Mouse (Mus musculus) embryonic facial prominence, embryonic 14.5 days (tissue): Measurements from ENCODE around the gene Hdac5. TPM values are rescaled to one million over a fixed set of nuclear protein-coding genes. Genes with fewer than 3 reads are reported as not detected.

Source experiments
- ATAC-seq: fragments of 200-750 bp; cut with Nextera tagmentation; 2 replicates; pipeline ENCODE4 v1.8.0; 2017; ENCODE audit warnings: low read depth, moderate number of reproducible peaks, moderate TSS enrichment
- DNase-seq: peaks from one replicate; pipeline ENCODE4 v3.0.0-alpha.2; 2015; ENCODE audit warnings: low spot score
- H3K27ac ChIP-seq: fragments of 300-500 bp; sonication (generic); replicated peaks from 2 replicates; pipeline ENCODE4 v1.5.1; 2014; ENCODE audit warnings: low read depth, mild to moderate bottlenecking, low read length, moderate library complexity
- H3K27me3 ChIP-seq: fragments of 300-500 bp; sonication (generic); replicated peaks from 2 replicates; pipeline ENCODE4 v1.6.1; 2014; ENCODE audit warnings: low read length; ENCODE audit not compliant: control insufficient read depth, insufficient read depth
- H3K36me3 ChIP-seq: fragments of 300-500 bp; sonication (generic); 2 replicates; pipeline ENCODE4 v1.6.1; 2014; ENCODE audit warnings: low read length, mixed read lengths; ENCODE audit not compliant: control insufficient read depth, insufficient read depth
- H3K4me1 ChIP-seq: fragments of 300-500 bp; sonication (generic); 2 replicates; pipeline ENCODE4 v1.6.1; 2014; ENCODE audit warnings: antibody characterized with exemption, low read length; ENCODE audit not compliant: control insufficient read depth, insufficient read depth
- H3K4me2 ChIP-seq: fragments of 300-500 bp; sonication (generic); 2 replicates; pipeline ENCODE4 v1.6.1; 2014; ENCODE audit warnings: low read depth, mild to moderate bottlenecking, low read length, moderate library complexity, mixed read lengths
- H3K4me3 ChIP-seq: fragments of 300-500 bp; sonication (generic); 2 replicates; pipeline ENCODE4 v1.5.1; 2014; ENCODE audit warnings: low read depth, mild to moderate bottlenecking, low read length
- H3K9ac ChIP-seq: fragments of 300-500 bp; sonication (generic); 2 replicates; pipeline ENCODE4 v1.6.1; 2014; ENCODE audit warnings: low read depth, mild to moderate bottlenecking, low read length, moderate library complexity, mixed read lengths
- H3K9me3 ChIP-seq: fragments of 300-500 bp; sonication (generic); 2 replicates; pipeline ENCODE4 v1.6.1; 2016; ENCODE audit warnings: low read length; ENCODE audit not compliant: control insufficient read depth
- WGBS: fragments of 180-500 bp; shearing (Covaris S2); extraction: QIAGEN DNeasy Blood & Tissue Kit; methylation state at CpG from one replicate; pipeline ENCODE4 v1.1.7; 2014; 5-methylcytosine and 5-hydroxymethylcytosine counted together
- polyA plus RNA-seq: library from polyadenylated mRNA; unstranded; fragments of >200 nt; fragmentation: Nextera tagmentation; extraction: Ambion mirVana; gene quantifications from 2 replicates; pipeline ENCODE4 v1.2.1, GENCODE M21; 2014

Gene Hdac5
- polyA plus RNA-seq, 1 experiment from 2014 or later: 47.2 TPM

DNA sequence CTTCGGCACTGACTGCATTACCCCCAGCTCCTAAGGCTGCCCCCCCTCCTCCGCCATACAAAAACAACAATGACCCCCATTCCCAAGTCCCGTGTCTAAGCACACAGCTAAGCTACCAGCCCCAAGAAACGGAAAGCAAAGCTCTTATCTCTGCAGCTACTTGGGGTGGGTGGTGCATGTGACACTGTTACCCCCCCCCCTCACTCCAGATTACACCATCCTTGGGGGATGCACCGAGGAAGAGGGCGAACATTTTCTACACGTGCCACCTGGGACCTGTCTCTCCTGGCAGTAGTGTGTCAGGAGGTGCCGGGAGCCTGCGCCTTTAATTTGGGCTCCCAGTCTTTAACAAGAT is 1.8 kb downstream of the Hdac5 start:
- ATAC-seq (no peak), DNase-seq (no peak)
- Histone ChIP-seq H3K36me3 (peaks cover 4% of the 10 kb centered on the region; the same call in 1 of the 2 replicates), H3K9me3 (no peaks in the 10 kb centered on the region), H3K27ac (no peak overlapping the region), H3K27me3 (no peaks in the 10 kb centered on the region), H3K4me3 (peak overlapping the region; percentile 92), H3K4me2 (peak overlapping the region; percentile 84), H3K9ac (peak overlapping the region; percentile 90), H3K4me1 (peaks cover 42% of the 10 kb centered on the region)
- WGBS: 23% methylated on average over 9 of the region's 9 CpGs

DNA sequence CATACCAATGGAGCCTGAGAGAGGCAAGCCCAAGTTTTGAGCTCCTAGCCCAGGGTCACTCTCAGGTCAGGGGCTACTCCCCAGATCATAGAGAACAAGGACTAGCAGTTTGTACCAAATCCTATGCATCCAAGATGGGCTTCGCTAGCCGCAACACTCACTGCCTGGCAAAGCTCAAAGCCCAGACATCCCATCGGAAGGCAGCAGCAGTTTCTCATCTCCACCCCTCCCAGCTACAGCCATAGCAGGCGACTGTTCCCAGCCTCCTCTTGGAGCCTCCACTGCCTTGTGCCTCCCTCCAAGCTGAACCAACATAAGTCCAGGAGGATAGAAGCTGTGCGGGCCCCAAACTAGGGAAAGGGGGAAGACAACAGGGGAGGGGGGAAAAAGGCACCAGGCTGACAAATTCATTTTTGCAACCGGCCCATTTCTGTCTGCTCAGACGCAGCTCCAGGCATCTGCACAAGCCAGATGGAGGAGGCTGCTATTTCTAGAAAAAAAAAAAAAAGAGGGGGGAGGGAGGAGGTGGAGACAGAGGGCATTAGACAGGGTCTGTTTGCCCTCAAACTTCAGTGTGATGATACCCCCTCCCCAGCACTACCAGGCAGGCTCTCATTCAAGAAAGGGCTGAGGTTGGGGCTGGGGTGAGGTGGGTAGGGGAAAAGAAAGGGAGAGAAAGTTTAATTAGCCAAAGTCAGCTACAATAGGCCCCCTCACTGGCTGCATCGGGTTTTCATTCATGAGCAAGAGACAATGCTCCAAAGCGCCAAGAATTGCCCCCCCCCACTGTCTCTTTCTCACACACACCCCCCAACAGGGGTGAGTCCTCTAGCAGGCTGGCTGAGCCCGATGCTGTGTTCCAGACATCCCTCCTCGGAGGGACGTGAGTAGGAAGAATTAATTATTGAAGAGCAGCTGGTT is 2.4 kb downstream of the Hdac5 start:
- H3K9ac ChIP-seq: peak overlapping the region; percentile 90
- peak overlapping the region; percentile 84 for H3K4me2 ChIP-seq
- DNase-seq (peak; percentile 59), ATAC-seq (no peak)
- H3K4me1 ChIP-seq: peaks cover 42% of the 10 kb centered on the region
- no peaks in the 10 kb centered on the region for H3K27me3 ChIP-seq
- 22% methylated on average over 12 of the region's 12 CpGs for WGBS
- H3K27ac ChIP-seq: no peak overlapping the region; the same call in 1 of the 2 replicates
- H3K36me3 ChIP-seq: peaks cover 4% of the 10 kb centered on the region; the same call in 1 of the 2 replicates
- no peaks in the 10 kb centered on the region for H3K9me3 ChIP-seq
- peak overlapping the region; percentile 92 for H3K4me3 ChIP-seq

DNA sequence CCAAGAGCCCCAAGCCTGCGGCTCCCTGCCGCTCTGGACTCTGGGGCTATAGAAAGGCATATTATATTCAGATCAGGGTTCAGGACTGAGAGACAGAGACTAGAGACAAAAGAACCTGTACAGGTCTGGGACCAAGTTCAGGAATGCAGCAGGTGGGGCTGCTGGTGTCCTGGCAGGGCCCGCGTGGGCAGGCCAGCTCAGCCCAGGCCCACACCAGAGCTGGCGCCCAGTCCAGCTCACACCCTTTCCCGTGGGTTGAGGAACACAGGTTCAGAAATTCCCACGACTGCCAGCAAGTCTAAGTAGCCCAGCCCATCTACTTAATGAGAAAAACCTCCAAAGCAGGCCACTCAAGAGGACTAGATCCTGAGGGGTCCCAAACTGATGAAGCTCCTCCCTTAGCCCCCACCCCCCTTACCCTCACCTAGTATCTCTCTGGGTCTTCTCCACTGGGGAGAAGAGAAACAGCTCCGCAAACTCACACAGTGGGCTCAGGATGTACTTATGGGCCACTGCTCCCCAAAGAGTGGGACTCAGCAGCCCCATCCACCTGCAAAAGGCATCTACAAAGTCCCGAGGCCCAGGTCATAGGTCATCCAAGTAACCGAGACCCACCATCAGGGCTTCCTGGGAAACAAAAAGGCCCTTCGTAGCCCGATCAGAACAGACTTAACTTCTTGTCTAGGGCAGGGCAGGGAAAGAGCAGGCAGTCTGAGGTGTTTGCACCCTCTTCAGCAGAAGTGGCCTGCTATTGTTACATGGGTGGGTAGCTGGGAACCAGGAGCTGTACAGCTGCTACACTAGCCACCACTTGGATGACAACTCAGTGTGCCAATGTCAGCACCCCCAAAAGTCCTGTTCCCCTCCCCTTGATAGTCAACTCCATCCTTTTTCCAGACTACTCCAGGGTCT is 3.6 kb downstream of the Hdac5 start:
- Histone ChIP-seq H3K9me3 (no peaks in the 10 kb centered on the region), H3K27me3 (no peaks in the 10 kb centered on the region), H3K4me2 (no peak overlapping the region), H3K4me1 (peaks cover 42% of the 10 kb centered on the region), H3K36me3 (peaks cover 9% of the 10 kb centered on the region; the same call in 1 of the 2 replicates), H3K9ac (no peak overlapping the region), H3K27ac (no peak overlapping the region), H3K4me3 (no peak overlapping the region)
- 72% methylated on average over 12 of the region's 12 CpGs for WGBS
- no peak for DNase-seq
- ATAC-seq: no peak

DNA sequence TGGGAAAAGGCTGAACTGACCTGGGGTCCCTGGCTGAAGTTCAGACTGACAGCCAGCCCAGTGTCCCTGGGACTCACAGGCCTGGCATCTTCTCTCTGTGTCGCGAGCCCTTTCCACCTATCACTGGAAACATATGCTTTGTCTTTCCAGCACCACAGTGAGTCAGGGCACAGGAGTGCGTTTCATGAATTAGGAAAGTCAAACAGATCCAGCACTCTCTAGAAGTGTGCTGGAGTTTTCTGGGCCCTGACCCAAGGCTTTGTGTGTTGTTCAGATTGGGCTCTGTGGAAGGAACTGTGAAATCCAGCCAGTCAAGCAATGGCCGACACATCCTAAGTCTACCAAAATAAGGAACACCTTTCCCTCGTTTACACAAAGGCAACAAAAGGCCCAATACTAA is 4.7 kb downstream of the Hdac5 start:
- Histone ChIP-seq H3K27me3 (no peaks in the 10 kb centered on the region), H3K4me3 (no peak overlapping the region), H3K27ac (no peak overlapping the region), H3K4me2 (peak overlapping the region; percentile 44), H3K4me1 (peaks cover 41% of the 10 kb centered on the region), H3K36me3 (peaks cover 14% of the 10 kb centered on the region; the same call in 1 of the 2 replicates), H3K9me3 (no peaks in the 10 kb centered on the region), H3K9ac (no peak overlapping the region; the same call in 1 of the 2 replicates)
- no peak for DNase-seq
- no peak for ATAC-seq
- 58% methylated on average over 5 of the region's 5 CpGs for WGBS

DNA sequence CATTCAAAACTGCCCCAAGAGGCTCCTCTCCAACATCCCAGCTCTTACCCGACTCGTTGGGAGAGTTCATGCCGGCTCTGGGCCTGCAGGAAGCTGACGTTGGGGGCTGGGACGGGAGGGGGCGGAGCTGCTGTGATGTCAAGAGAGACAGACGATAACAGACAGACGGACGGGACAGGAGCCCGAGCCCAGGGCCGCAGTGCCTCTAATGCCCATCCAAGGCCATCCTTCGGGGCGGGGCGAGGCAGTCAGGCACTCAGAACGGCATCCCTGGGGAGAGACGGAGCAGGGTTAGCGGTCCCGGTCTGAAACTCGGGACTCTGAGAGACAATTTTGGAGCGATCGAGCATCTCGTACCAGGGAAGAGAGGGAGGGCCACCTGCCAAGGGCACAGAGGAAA is 5.3 kb downstream of the Hdac5 start:
- H3K4me1 ChIP-seq: peaks cover 46% of the 10 kb centered on the region
- H3K27me3 ChIP-seq: no peaks in the 10 kb centered on the region
- no peak overlapping the region for H3K27ac ChIP-seq
- peaks cover 18% of the 10 kb centered on the region; the same call in 1 of the 2 replicates for H3K36me3 ChIP-seq
- H3K4me2 ChIP-seq: peak overlapping the region; percentile 44
- no peak for ATAC-seq
- H3K9me3 ChIP-seq: no peaks in the 10 kb centered on the region
- 6% methylated on average over 22 of the region's 22 CpGs for WGBS
- no peak for DNase-seq
- peak overlapping the region; percentile 47 for H3K9ac ChIP-seq
- H3K4me3 ChIP-seq: peak overlapping the region; percentile 9

DNA sequence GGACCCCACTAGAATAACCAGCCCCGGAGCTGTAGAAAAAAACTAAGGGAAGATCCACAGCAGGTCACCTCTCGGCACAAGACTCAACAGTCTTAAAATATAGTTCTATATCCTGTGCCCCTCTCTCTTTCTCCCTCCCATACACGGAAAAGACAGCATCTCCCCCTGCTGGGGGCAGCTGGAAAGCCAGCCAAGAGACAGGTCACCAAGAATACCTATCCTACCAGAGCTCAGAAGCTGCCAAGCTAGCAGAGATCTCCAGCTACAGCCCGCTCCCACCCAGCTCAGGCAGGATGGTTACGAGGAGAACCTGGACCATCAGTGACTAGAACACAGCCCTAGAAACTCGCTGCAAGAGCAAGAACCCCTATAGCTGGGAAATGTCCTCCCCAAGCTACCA is 6.8 kb downstream of the Hdac5 start:
- peaks cover 18% of the 10 kb centered on the region; the same call in 1 of the 2 replicates for H3K36me3 ChIP-seq
- ATAC-seq: no peak
- H3K9me3 ChIP-seq: no peaks in the 10 kb centered on the region
- H3K9ac ChIP-seq: no peak overlapping the region
- H3K4me2 ChIP-seq: no peak overlapping the region
- H3K27ac ChIP-seq: no peak overlapping the region
- DNase-seq: peak; percentile 73
- 36% methylated on average over 6 of the region's 6 CpGs for WGBS
- no peak overlapping the region for H3K4me3 ChIP-seq
- peaks cover 51% of the 10 kb centered on the region for H3K4me1 ChIP-seq
- H3K27me3 ChIP-seq: no peaks in the 10 kb centered on the region

DNA sequence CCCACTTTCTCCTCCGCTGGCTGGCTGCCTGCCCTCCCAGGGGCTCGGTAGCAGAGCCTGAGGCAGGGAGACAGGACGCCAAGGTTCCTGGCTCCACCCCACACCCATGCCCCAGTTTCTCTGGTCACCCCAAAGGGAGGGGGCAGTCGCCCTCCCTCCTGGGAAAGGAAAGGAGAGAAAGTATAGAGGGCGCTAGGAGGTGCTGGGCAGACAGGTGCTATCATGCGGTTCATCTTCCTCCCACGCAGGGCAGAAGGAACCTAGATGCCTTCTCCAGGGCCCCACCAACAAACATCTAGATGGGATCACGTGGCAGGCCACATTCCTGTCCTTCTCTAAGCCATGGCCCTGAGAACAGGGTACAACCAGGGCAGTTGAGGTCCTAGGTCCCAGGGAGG is 8.0 kb downstream of the Hdac5 start:
- peaks cover 54% of the 10 kb centered on the region for H3K4me1 ChIP-seq

DNA sequence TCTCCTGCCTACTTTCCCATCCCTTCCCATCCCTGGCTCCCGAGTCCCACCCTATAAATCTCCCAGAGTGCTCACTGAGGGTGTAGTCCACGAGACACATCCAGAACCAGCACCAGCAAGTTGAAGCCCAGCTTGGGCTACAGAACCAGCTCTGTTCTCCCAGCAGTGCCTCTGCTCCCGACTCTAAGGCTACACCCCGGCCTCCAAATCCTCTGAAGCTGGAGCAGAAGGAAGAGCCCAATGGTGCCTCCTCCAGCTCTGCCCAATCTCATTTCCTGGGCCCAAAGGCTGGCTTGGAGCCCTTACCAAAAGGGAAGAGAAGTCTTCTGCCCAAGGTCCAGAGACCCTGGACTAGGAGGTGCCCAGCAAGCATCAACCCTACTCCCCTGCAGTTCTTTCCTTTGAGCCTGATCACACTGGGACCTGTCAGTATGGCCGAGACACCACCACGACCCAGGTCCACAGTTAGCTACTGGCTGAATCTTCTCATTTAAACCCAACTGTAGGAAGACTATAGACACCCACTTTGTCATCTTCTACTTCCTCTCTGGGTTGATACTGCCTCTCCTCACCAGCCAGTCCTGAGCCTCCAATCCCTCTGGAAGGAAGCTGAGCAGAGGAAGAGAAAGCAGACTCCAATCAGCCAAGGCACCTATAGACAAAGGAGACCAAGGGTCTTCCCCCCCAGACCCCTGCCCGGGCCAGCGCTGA is 8.6 kb downstream of the Hdac5 start:
- Histone ChIP-seq H3K27me3 (no peaks in the 10 kb centered on the region), H3K27ac (no peak overlapping the region), H3K9ac (no peak overlapping the region), H3K4me1 (peaks cover 55% of the 10 kb centered on the region), H3K9me3 (no peaks in the 10 kb centered on the region), H3K4me2 (no peak overlapping the region), H3K36me3 (peaks cover 18% of the 10 kb centered on the region; the same call in 1 of the 2 replicates), H3K4me3 (no peak overlapping the region)
- WGBS: 88% methylated on average over 8 of the region's 8 CpGs
- ATAC-seq (no peak), DNase-seq (no peak)

More for the DNA sequence above, 8.0 kb downstream of the Hdac5 start:
- H3K4me2 ChIP-seq: no peak overlapping the region
- no peak overlapping the region for H3K9ac ChIP-seq
- no peak overlapping the region for H3K27ac ChIP-seq
- H3K9me3 ChIP-seq: no peaks in the 10 kb centered on the region
- H3K36me3 ChIP-seq: peaks cover 18% of the 10 kb centered on the region; the same call in 1 of the 2 replicates
- no peaks in the 10 kb centered on the region for H3K27me3 ChIP-seq
- no peak overlapping the region for H3K4me3 ChIP-seq
- ATAC-seq (no peak), DNase-seq (no peak)
- 71% methylated on average over 8 of the region's 8 CpGs for WGBS
